Mouse (Mus musculus) lung, adult 2 months (tissue): ENCODE results near the gene Pskh1. TPM values are rescaled to one million over a fixed set of nuclear protein-coding genes. Genes with fewer than 3 reads are reported as not detected.
A peak's percentile ranks its signal among the peaks of the same experiment; 100 is the strongest.

Source experiments
- DNase-seq: peaks from one replicate; pipeline ENCODE4 v3.0.0; 2022
- H3K4me1 ChIP-seq: fragments of 200-500 bp; 2 replicates; pipeline ENCODE4 v1.6.1; 2011; ENCODE audit warnings: low read length; ENCODE audit not compliant: control insufficient read depth, insufficient read depth
- H3K4me3 ChIP-seq: fragments of 200-500 bp; replicated peaks from 2 replicates; pipeline ENCODE3; 2011; ENCODE audit warnings: low read depth, mild to moderate bottlenecking, control low read depth, low read length; ENCODE audit errors: extremely low read depth
- CTCF ChIP-seq: fragments of 200-500 bp; IDR thresholded peaks from 2 replicates; pipeline ENCODE4 v1.5.1; 2011; ENCODE audit warnings: mild to moderate bottlenecking, low read length, control low read depth; ENCODE audit not compliant: insufficient read depth
- POLR2A ChIP-seq: fragments of 200-500 bp; IDR thresholded peaks from 2 replicates; pipeline ENCODE4 v1.6.1; 2011; ENCODE audit warnings: low read depth, mild to moderate bottlenecking, control low read depth, low read length, borderline replicate concordance; ENCODE audit errors: extremely low read depth
- WGBS: fragments of 180-500 bp; shearing (Covaris S2); methylation state at CpG from one replicate; pipeline ENCODE4 v1.1.7; 2018; 5-methylcytosine and 5-hydroxymethylcytosine counted together
- polyA plus RNA-seq: library from polyadenylated mRNA; depleted of rRNA; stranded (reverse); fragments of >200 nt; gene quantifications from 2 replicates; pipeline ENCODE4 v1.2.3, GENCODE M21; 2012

Gene Pskh1
- polyA plus RNA-seq, 1 experiment = 43.7 TPM

GRCm38 (mm10) chr8:105933762-105934161, 33.5 kb downstream of the Pskh1 start, which contains the start of gene Ctrl:
Gene Ctrl, minus strand, starts transcription at chr8:105933862.
- 87% methylated on average over 2 of the region's 2 CpGs for WGBS
- DNase-seq = no peak
- TF ChIP-seq POLR2A (no peak), CTCF (no peak)
- Histone ChIP-seq H3K4me3 (no peak within 1 kb of the TSS), H3K4me1 (peaks cover 4% of the 10 kb centered on the region)

GRCm38 (mm10) chr8:105935105-105935504, 34.9 kb downstream of the Pskh1 start:
- Histone ChIP-seq H3K4me1 (peaks cover 4% of the 10 kb centered on the region), H3K4me3 (no peak overlapping the region)
- no peak for TF ChIP-seq CTCF
- no peak for TF ChIP-seq POLR2A
- no peak for DNase-seq
- 62% methylated on average over 6 of the region's 6 CpGs for WGBS

- H3K4me3 ChIP-seq = no peak overlapping the region
- no peak for DNase-seq
- TF ChIP-seq POLR2A (no peak), CTCF (no peak)
- 36% methylated on average over 7 of the region's 7 CpGs for WGBS
- H3K4me1 ChIP-seq = peaks cover 4% of the 10 kb centered on the region
These were observed 35.8 kb downstream of the Pskh1 start for GRCm38 (mm10) chr8:105935863-105936603.

GRCm38 (mm10) chr8:105936866-105937475, 36.7 kb downstream of the Pskh1 start:
- peak; percentile 87 for DNase-seq
- WGBS = 1% methylated on average over 30 of the region's 30 CpGs
- TF ChIP-seq CTCF = no peak
- peak; percentile 72 for TF ChIP-seq POLR2A
- peaks cover 4% of the 10 kb centered on the region for H3K4me1 ChIP-seq
- peak overlapping the region; percentile 93 for H3K4me3 ChIP-seq

- TF ChIP-seq CTCF (no peak), POLR2A (peak; percentile 67; the same call in 1 of the 2 replicates)
- DNase-seq = peak; percentile 60
- under 1% methylated on average over 33 of the region's 33 CpGs for WGBS
- Histone ChIP-seq H3K4me3 (peak overlapping the region; percentile 93), H3K4me1 (peaks cover 4% of the 10 kb centered on the region)
These were observed 37.5 kb downstream of the Pskh1 start for GRCm38 (mm10) chr8:105937496-105938305.

- WGBS = 4% methylated on average over 4 of the region's 4 CpGs
- TF ChIP-seq POLR2A (no peak), CTCF (no peak)
- H3K4me1 ChIP-seq = peaks cover 4% of the 10 kb centered on the region
- DNase-seq = no peak
- H3K4me3 ChIP-seq = peak within 1 kb of the TSS; percentile 93
These were observed 38.0 kb downstream of the Pskh1 start, which contains the start of gene Psmb10 for GRCm38 (mm10) chr8:105938306-105938669. Gene Psmb10, minus strand, starts transcription at chr8:105938444.

- TF ChIP-seq POLR2A (no peak), CTCF (no peak)
- WGBS = 88% methylated on average over 11 of the region's 11 CpGs
- no peak for DNase-seq
- Histone ChIP-seq H3K4me1 (no peaks in the 10 kb centered on the region), H3K4me3 (no peak overlapping the region)
These were observed 41.8 kb downstream of the Pskh1 start for GRCm38 (mm10) chr8:105942026-105942425.

- TF ChIP-seq CTCF (no peak), POLR2A (no peak)
- Histone ChIP-seq H3K4me3 (no peak overlapping the region), H3K4me1 (no peaks in the 10 kb centered on the region)
- WGBS = 91% methylated on average over 5 of the region's 5 CpGs
- DNase-seq = no peak
These were observed 42.3 kb downstream of the Pskh1 start for GRCm38 (mm10) chr8:105942542-105942941.

GRCm38 (mm10) chr8:105943321-105943739, 43.1 kb downstream of the Pskh1 start, which contains the start of gene Lcat:
Gene Lcat, minus strand, starts transcription at chr8:105943382.
- 74% methylated on average over 8 of the region's 8 CpGs for WGBS
- no peak for DNase-seq
- no peak for TF ChIP-seq CTCF
- TF ChIP-seq POLR2A = no peak

More at GRCm38 (mm10) chr8:105943321-105943739, 43.1 kb downstream of the Pskh1 start, which contains the start of gene Lcat:
- Histone ChIP-seq H3K4me3 (no peak within 1 kb of the TSS), H3K4me1 (no peaks in the 10 kb centered on the region)
